Mouse (Mus musculus): ENCODE measurements at regions not wholly inside any gene's neighbourhood (a gene's known extent, or its start where the extent isn't known, plus 50 kb on each side); places are given as distances from the start of the nearest gene placed in this dataset.

GRCm38 (mm10) chr4:53351104-53351607 lies 89.1 kb upstream of the Slc44a1 start:
- TF ChIP-seq POLR2A (IDR thresholded peaks at IDR 0.05; ENCODE audit: insufficient read depth, low read depth, low read length) (no peak), CTCF (IDR thresholded peaks at IDR 0.05) (no peak)

All from heart, adult 2 months (tissue).